ENCODE assay signal across 9 mouse cellular contexts in genomic region chr1:192457526-192458206, GRCm38 (mm10).
DNase-seq lines count a peak whose midpoint lies in the region; ATAC-seq and TF ChIP-seq lines count a peak whose summit lies in the region.
"Had no signal": no experiment of that assay in that cellular context is flagged by ENCODE, and none has a peak within 500 bp of the region (broad histone marks: within the 10 kb centered on the region; RNA-seq: fewer than 3 reads in every experiment).

No protein-coding gene starts in this region.

- TF ChIP-seq CTCF in gastrocnemius, adult 2 months (IDR thresholded peaks at IDR 0.05) = peak; percentile 10; the same call in 1 of the 2 replicates

- H3K4me2 ChIP-seq in neural tube, embryonic 15.5 days = no peak overlapping the region
- H3K4me2 ChIP-seq: liver, embryonic 15.5 days had no signal

- H3K27ac ChIP-seq in gastrocnemius, adult 2 months = no peak overlapping the region
- no peak overlapping the region for H3K27ac ChIP-seq in neural tube, embryonic 15.5 days (replicated peaks)
- H3K27ac ChIP-seq: liver, embryonic 15.5 days had no signal

- no peak overlapping the region for H3K9ac ChIP-seq in neural tube, embryonic 15.5 days (replicated peaks)
- H3K9ac ChIP-seq: liver, embryonic 15.5 days had no signal

- DNase-seq in gastrocnemius, adult 2 months = peak; percentile 26
- no peak for DNase-seq in gastrocnemius, postnatal 36 days
- peak; percentile 72 for DNase-seq in neural tube, embryonic 10.5 days (ENCODE audit: extremely low spot score, low spot score)
- peak; percentile 83 for DNase-seq in embryo, embryonic 10 days (ENCODE audit: low spot score)
- DNase-seq in right cerebral cortex, postnatal 14 days = no peak
- DNase-seq in right cerebral cortex, adult 18-20 months = no peak

- no peaks in the 10 kb centered on the region for H3K4me1 ChIP-seq in neural tube, embryonic 15.5 days
- H3K4me1 ChIP-seq: liver, embryonic 15.5 days had no signal

- 83% methylated on average over 6 of the region's 6 CpGs for WGBS in neural tube, embryonic 15.5 days

- no peaks in the 10 kb centered on the region for H3K9me3 ChIP-seq in neural tube, embryonic 15.5 days (replicated peaks)
- H3K9me3 ChIP-seq: liver, embryonic 15.5 days had no signal

- no peak overlapping the region for H3K4me3 ChIP-seq in gastrocnemius, adult 2 months
- no peak overlapping the region for H3K4me3 ChIP-seq in neural tube, embryonic 15.5 days (replicated peaks)
- H3K4me3 ChIP-seq: liver, embryonic 15.5 days had no signal

- H3K36me3 ChIP-seq in neural tube, embryonic 15.5 days = no peaks in the 10 kb centered on the region
- H3K36me3 ChIP-seq: liver, embryonic 15.5 days had no signal

- intact Hi-C loops in gastrocnemius, adult 2 months (cut with DNase I) = no loop called here
- intact Hi-C loops in gastrocnemius, postnatal 36 days (cut with DNase I) = no loop called here

- no peak for ATAC-seq in neural tube, embryonic 15.5 days (ENCODE audit: low FRiP score)
- peak; percentile 66 for ATAC-seq in megakaryocyte progenitor cell, adult 5-6 weeks (replicated peaks; ENCODE audit: poor library complexity)

- no peaks in the 10 kb centered on the region for H3K27me3 ChIP-seq in neural tube, embryonic 15.5 days (replicated peaks)
- H3K27me3 ChIP-seq: liver, embryonic 15.5 days had no signal

Comparison
In these comparisons a context has a peak if more than half of its experiments do, and no peak if none do; other contexts are left out.
1. DNase-seq: peak in gastrocnemius, adult 2 months (single experiment), neural tube, embryonic 10.5 days (single experiment) and embryo, embryonic 10 days (single experiment); none in gastrocnemius, postnatal 36 days (0 of 2), right cerebral cortex, postnatal 14 days (single experiment) and right cerebral cortex, adult 18-20 months (single experiment).